7 mouse cellular contexts compared by ENCODE assay signal in genomic region chr2:17880800-17881717, GRCm38 (mm10).
DNase-seq lines count a peak whose midpoint lies in the region; ATAC-seq lines count a peak whose summit lies in the region.

No protein-coding gene starts in this region.

- no peak overlapping the region for H3K4me2 ChIP-seq in kidney, embryonic 15.5 days
- no peak overlapping the region for H3K4me2 ChIP-seq in embryonic facial prominence, embryonic 14.5 days (ENCODE audit: low read depth, low read length)
- no peak overlapping the region for H3K4me2 ChIP-seq in heart, embryonic 15.5 days
- no peak overlapping the region for H3K4me2 ChIP-seq in midbrain, embryonic 14.5 days (ENCODE audit: low read length)

- H3K4me1 ChIP-seq in kidney, embryonic 15.5 days: peaks cover 13% of the 10 kb centered on the region
- 0 out of 2 replicates have a peak, but pooled peaks cover 6% of the 10 kb centered on the region for H3K4me1 ChIP-seq in embryonic facial prominence, embryonic 14.5 days (ENCODE audit: control insufficient read depth, insufficient read depth, low read length)
- H3K4me1 ChIP-seq in heart, embryonic 15.5 days (replicated peaks): peaks cover 18% of the 10 kb centered on the region
- peaks cover 6% of the 10 kb centered on the region; the same call in 1 of the 2 replicates for H3K4me1 ChIP-seq in midbrain, embryonic 14.5 days (ENCODE audit: control insufficient read depth, insufficient read depth, low read length)

- DNase-seq in kidney, adult 11 months: no peak
- DNase-seq in embryonic facial prominence, embryonic 14.5 days (ENCODE audit: low spot score): peak; percentile 44
- peak; percentile 24 for DNase-seq in midbrain, embryonic 14.5 days
- no peak for DNase-seq in adrenal gland, postnatal 10 days

- ATAC-seq in kidney, embryonic 15.5 days (replicated peaks; ENCODE audit: low FRiP score): peak; percentile 64
- ATAC-seq in embryonic facial prominence, embryonic 14.5 days (ENCODE audit: low read depth): peak; percentile 53
- no peak; the same call in 1 of the 2 replicates for ATAC-seq in heart, embryonic 15.5 days (replicated peaks; ENCODE audit: insufficient number of reproducible peaks, insufficient read depth, low FRiP score, low read depth)
- no peak for ATAC-seq in midbrain, embryonic 14.5 days (ENCODE audit: low FRiP score, low TSS enrichment)
- no peak for ATAC-seq in activated CD4-positive, CD25-positive, alpha-beta regulatory T cell, adult 4 months

- no peak overlapping the region for H3K9ac ChIP-seq in kidney, embryonic 15.5 days
- no peak overlapping the region for H3K9ac ChIP-seq in embryonic facial prominence, embryonic 14.5 days (ENCODE audit: low read depth, low read length)
- H3K9ac ChIP-seq in heart, embryonic 15.5 days: no peak overlapping the region
- no peak overlapping the region for H3K9ac ChIP-seq in midbrain, embryonic 14.5 days (replicated peaks; ENCODE audit: low read length)

- no peaks in the 10 kb centered on the region for H3K27me3 ChIP-seq in kidney, embryonic 15.5 days
- no peaks in the 10 kb centered on the region for H3K27me3 ChIP-seq in embryonic facial prominence, embryonic 14.5 days (replicated peaks; ENCODE audit: control insufficient read depth, insufficient read depth, low read length)
- H3K27me3 ChIP-seq in heart, embryonic 15.5 days: no peaks in the 10 kb centered on the region
- no peaks in the 10 kb centered on the region for H3K27me3 ChIP-seq in midbrain, embryonic 14.5 days (ENCODE audit: control insufficient read depth, insufficient read depth, low read length)

- peak overlapping the region; percentile 41; the same call in 1 of the 2 replicates for H3K27ac ChIP-seq in kidney, embryonic 15.5 days
- H3K27ac ChIP-seq in embryonic facial prominence, embryonic 14.5 days (replicated peaks; ENCODE audit: low read depth, low read length): 0 out of 2 replicates have a peak overlapping the region, but pooled peaks have one; percentile 13
- peak overlapping the region; percentile 60 for H3K27ac ChIP-seq in heart, embryonic 15.5 days
- H3K27ac ChIP-seq in midbrain, embryonic 14.5 days (replicated peaks; ENCODE audit: low read depth, low read length): no peak overlapping the region

- no peaks in the 10 kb centered on the region for H3K36me3 ChIP-seq in kidney, embryonic 15.5 days
- no peaks in the 10 kb centered on the region for H3K36me3 ChIP-seq in embryonic facial prominence, embryonic 14.5 days (ENCODE audit: control insufficient read depth, insufficient read depth, low read length)
- H3K36me3 ChIP-seq in heart, embryonic 15.5 days: no peaks in the 10 kb centered on the region
- no peaks in the 10 kb centered on the region for H3K36me3 ChIP-seq in midbrain, embryonic 14.5 days (ENCODE audit: control insufficient read depth, insufficient read depth, low read length)

- WGBS in kidney, embryonic 15.5 days: 36% methylated on average over 11 of the region's 11 CpGs
- 43% methylated on average over 11 of the region's 11 CpGs for WGBS in embryonic facial prominence, embryonic 14.5 days
- WGBS in heart, embryonic 15.5 days: 41% methylated on average over 11 of the region's 11 CpGs
- 37% methylated on average over 11 of the region's 11 CpGs for WGBS in midbrain, embryonic 14.5 days

- H3K4me3 ChIP-seq in kidney, embryonic 15.5 days (replicated peaks): no peak overlapping the region
- H3K4me3 ChIP-seq in embryonic facial prominence, embryonic 14.5 days (ENCODE audit: low read depth, low read length): no peak overlapping the region
- no peak overlapping the region for H3K4me3 ChIP-seq in heart, embryonic 15.5 days
- H3K4me3 ChIP-seq in midbrain, embryonic 14.5 days (replicated peaks; ENCODE audit: low read depth, low read length): no peak overlapping the region

- no peaks in the 10 kb centered on the region for H3K9me3 ChIP-seq in kidney, embryonic 15.5 days (replicated peaks)
- no peaks in the 10 kb centered on the region for H3K9me3 ChIP-seq in embryonic facial prominence, embryonic 14.5 days (ENCODE audit: control insufficient read depth, low read length)
- H3K9me3 ChIP-seq in heart, embryonic 15.5 days (replicated peaks): no peaks in the 10 kb centered on the region
- H3K9me3 ChIP-seq in midbrain, embryonic 14.5 days (ENCODE audit: control insufficient read depth, low read length): no peaks in the 10 kb centered on the region

Comparison
In these comparisons a context has a peak if more than half of its experiments do, and no peak if none do; other contexts are left out.
1. ATAC-seq: peak in kidney, embryonic 15.5 days (single experiment) and embryonic facial prominence, embryonic 14.5 days (single experiment); none in heart, embryonic 15.5 days (single experiment), midbrain, embryonic 14.5 days (single experiment) and activated CD4-positive, CD25-positive, alpha-beta regulatory T cell, adult 4 months (single experiment).
2. DNase-seq: peak in embryonic facial prominence, embryonic 14.5 days (single experiment) and midbrain, embryonic 14.5 days (single experiment); none in kidney, adult 11 months (single experiment) and adrenal gland, postnatal 10 days (single experiment).